Mouse (Mus musculus) thymus, adult 2 months (tissue): ENCODE measurements around the gene Gm2012. TPM values are rescaled to one million over a fixed set of nuclear protein-coding genes. Genes with fewer than 3 reads are reported as not detected.
"Not testable (repeated sequence)": the region's sequence is repeated elsewhere in the genome, so short reads cannot be mapped to it uniquely, and the experiment has no call there.

Source experiments
- DNase-seq: peaks from one replicate; pipeline ENCODE4 v3.0.0; 2021
- H3K27ac ChIP-seq: fragments of 200-500 bp; 2 replicates; pipeline ENCODE4 v1.5.1; 2012; ENCODE audit warnings: low read length, control low read depth; ENCODE audit not compliant: control insufficient read depth, insufficient read depth
- H3K27me3 ChIP-seq: fragments of 200-500 bp; 2 replicates; pipeline ENCODE4 v1.6.1; 2012; ENCODE audit warnings: mild to moderate bottlenecking, low read length, moderate library complexity, mixed read lengths; ENCODE audit not compliant: control insufficient read depth, insufficient read depth
- H3K36me3 ChIP-seq: fragments of 200-500 bp; 2 replicates; pipeline ENCODE4 v1.6.1; 2012; ENCODE audit warnings: mild to moderate bottlenecking, low read length, moderate library complexity; ENCODE audit not compliant: control insufficient read depth, insufficient read depth
- H3K4me1 ChIP-seq: fragments of 200-500 bp; replicated peaks from 2 replicates; pipeline ENCODE4 v1.6.1; 2012; ENCODE audit warnings: low read length; ENCODE audit not compliant: control insufficient read depth, insufficient read depth
- H3K4me3 ChIP-seq: fragments of 200-500 bp; 2 replicates; pipeline ENCODE4 v1.5.1; 2012; ENCODE audit warnings: mild to moderate bottlenecking, low read length, control low read depth, moderate library complexity; ENCODE audit not compliant: control insufficient read depth, insufficient read depth
- WGBS: fragments of 180-500 bp; shearing (Covaris S2); methylation state at CpG from one replicate; pipeline ENCODE4 v1.1.7; 2018; 5-methylcytosine and 5-hydroxymethylcytosine counted together
- polyA plus RNA-seq: library from polyadenylated mRNA; depleted of rRNA; stranded (reverse); fragments of >200 nt; gene quantifications from 2 replicates; pipeline ENCODE4 v1.2.3, GENCODE M21; 2012; rRNA removed

Gene Gm2012
- polyA plus RNA-seq, result not detected in 2 replicates

GRCm38 (mm10) chrX:26231255-26231654 lies at the start of gene Gm2012:
Gene Gm2012, minus strand, starts transcription at chrX:26231355.
- H3K4me3 ChIP-seq, H3K4me1 ChIP-seq, DNase-seq, H3K36me3 ChIP-seq, H3K27me3 ChIP-seq, H3K27ac ChIP-seq: not testable (repeated sequence)
- WGBS, result 100% methylated on average over 1 of the region's 5 CpGs

- not testable (repeated sequence) for H3K4me3 ChIP-seq, H3K4me1 ChIP-seq, H3K36me3 ChIP-seq, H3K27ac ChIP-seq, H3K27me3 ChIP-seq, DNase-seq
- 84% methylated on average over 12 of the region's 12 CpGs for WGBS
Observed at GRCm38 (mm10) chrX:26159146-26159545, 72.0 kb downstream of the Gm2012 start.

Other genes starting within 250 kb of the Gm2012 start
- gene Gm5168, start 180.3 kb downstream of the Gm2012 start, polyA plus RNA-seq, result not detected in 2 replicates
- gene Gm2030, start 78.7 kb upstream of the Gm2012 start, polyA plus RNA-seq, result not detected in 2 replicates